Mouse (Mus musculus) kidney, postnatal 0 days (tissue): ENCODE results near the gene D630003M21Rik. TPM values are rescaled to one million over a fixed set of nuclear protein-coding genes. Genes with fewer than 3 reads are reported as not detected.

Source experiments
- ATAC-seq: fragments of 200-750 bp; cut with Nextera tagmentation; replicated peaks from 2 replicates; pipeline ENCODE4 v1.8.0; 2017; ENCODE audit warnings: low read depth, moderate number of reproducible peaks, moderate TSS enrichment, moderate library complexity; ENCODE audit not compliant: low FRiP score
- DNase-seq: peaks from one replicate; pipeline ENCODE4 v3.0.0-alpha.2; 2016; ENCODE audit warnings: low spot score
- H3K27ac ChIP-seq: fragments of 300-500 bp; sonication (generic); 2 replicates; pipeline ENCODE4 v1.5.1; 2014; ENCODE audit warnings: mild to moderate bottlenecking
- H3K27me3 ChIP-seq: fragments of 300-500 bp; sonication (generic); 2 replicates; pipeline ENCODE4 v1.6.1; 2014; ENCODE audit warnings: low read length, mixed read lengths; ENCODE audit not compliant: insufficient read depth
- H3K36me3 ChIP-seq: fragments of 300-500 bp; sonication (generic); 2 replicates; pipeline ENCODE4 v1.6.1; 2014; ENCODE audit warnings: low read length, mixed read lengths; ENCODE audit not compliant: insufficient read depth
- H3K4me1 ChIP-seq: fragments of 300-500 bp; sonication (generic); replicated peaks from 2 replicates; pipeline ENCODE4 v1.6.1; 2014; ENCODE audit warnings: antibody characterized with exemption, low read length, mixed read lengths; ENCODE audit not compliant: insufficient read depth
- H3K4me2 ChIP-seq: fragments of 300-500 bp; sonication (generic); 2 replicates; pipeline ENCODE4 v1.6.1; 2014; ENCODE audit warnings: mild to moderate bottlenecking, low read length, moderate library complexity, mixed read lengths
- H3K4me3 ChIP-seq: fragments of 300-500 bp; sonication (generic); replicated peaks from 2 replicates; pipeline ENCODE4 v1.5.1; 2014; ENCODE audit warnings: low read depth, low read length
- H3K9ac ChIP-seq: fragments of 300-500 bp; sonication (generic); 2 replicates; pipeline ENCODE4 v1.6.1; 2014; ENCODE audit warnings: low read depth, low read length
- H3K9me3 ChIP-seq: fragments of 300-500 bp; sonication (generic); replicated peaks from 2 replicates; pipeline ENCODE4 v1.6.1; 2016; ENCODE audit warnings: low read length, inconsistent platforms, mixed read lengths
- CTCF ChIP-seq: IDR thresholded peaks from 2 replicates; pipeline ENCODE4 v1.5.1; 2016; ENCODE audit warnings: antibody characterized with exemption, low read depth, mild to moderate bottlenecking, moderate library complexity
- WGBS: fragments of 180-500 bp; shearing (Covaris S2); extraction: QIAGEN DNeasy Blood & Tissue Kit; methylation state at CpG from one replicate; pipeline ENCODE4 v1.1.7; 2014; 5-methylcytosine and 5-hydroxymethylcytosine counted together
- polyA plus RNA-seq: library from polyadenylated mRNA; unstranded; fragments of >200 nt; fragmentation: Nextera tagmentation; extraction: Ambion mirVana; gene quantifications from 2 replicates; pipeline ENCODE4 v1.2.1, GENCODE M21; 2015

Gene D630003M21Rik
- polyA plus RNA-seq, 1 experiment from 2014 or later = 4.0 TPM

GRCm38 (mm10) chr2:158197971-158198370 is 31.1 kb downstream of the D630003M21Rik start:
- ATAC-seq = no peak
- WGBS = 53% methylated on average over 5 of the region's 5 CpGs
- Histone ChIP-seq H3K4me3 (no peak overlapping the region), H3K27me3 (no peaks in the 10 kb centered on the region), H3K4me2 (no peak overlapping the region), H3K4me1 (no peaks in the 10 kb centered on the region), H3K9me3 (no peaks in the 10 kb centered on the region), H3K9ac (no peak overlapping the region), H3K36me3 (no peaks in the 10 kb centered on the region), H3K27ac (no peak overlapping the region)
- TF ChIP-seq CTCF = no peak
- no peak for DNase-seq

GRCm38 (mm10) chr2:158194945-158195640 is 33.9 kb downstream of the D630003M21Rik start:
- Histone ChIP-seq H3K4me3 (no peak overlapping the region), H3K27ac (no peak overlapping the region), H3K27me3 (no peaks in the 10 kb centered on the region), H3K9me3 (no peaks in the 10 kb centered on the region), H3K4me1 (no peaks in the 10 kb centered on the region), H3K4me2 (no peak overlapping the region), H3K36me3 (no peaks in the 10 kb centered on the region), H3K9ac (no peak overlapping the region)
- ATAC-seq (no peak; the same call in 1 of the 2 replicates), DNase-seq (peak; percentile 82)
- peak; percentile 77 for TF ChIP-seq CTCF
- WGBS = 25% methylated on average over 10 of the region's 10 CpGs

GRCm38 (mm10) chr2:158193611-158194336 is 35.2 kb downstream of the D630003M21Rik start:
- 56% methylated on average over 10 of the region's 10 CpGs for WGBS

GRCm38 (mm10) chr2:158191098-158191497 is 37.9 kb downstream of the D630003M21Rik start:
- H3K9ac ChIP-seq = no peak overlapping the region
- DNase-seq (no peak), ATAC-seq (0 out of 2 replicates have a peak, but pooled peaks have one; percentile 37)
- H3K4me3 ChIP-seq = no peak overlapping the region
- 60% methylated on average over 7 of the region's 7 CpGs for WGBS
- no peak for TF ChIP-seq CTCF
- H3K9me3 ChIP-seq = no peaks in the 10 kb centered on the region
- H3K36me3 ChIP-seq = no peaks in the 10 kb centered on the region
- H3K4me2 ChIP-seq = no peak overlapping the region
- H3K4me1 ChIP-seq = 0 out of 2 replicates have a peak, but pooled peaks cover 3% of the 10 kb centered on the region
- no peaks in the 10 kb centered on the region for H3K27me3 ChIP-seq
- no peak overlapping the region for H3K27ac ChIP-seq

More at GRCm38 (mm10) chr2:158193611-158194336, 35.2 kb downstream of the D630003M21Rik start:
- Histone ChIP-seq H3K36me3 (no peaks in the 10 kb centered on the region), H3K9ac (no peak overlapping the region), H3K4me2 (no peak overlapping the region), H3K9me3 (no peaks in the 10 kb centered on the region), H3K4me1 (0 out of 2 replicates have a peak, but pooled peaks cover 3% of the 10 kb centered on the region), H3K27ac (no peak overlapping the region), H3K27me3 (no peaks in the 10 kb centered on the region), H3K4me3 (no peak overlapping the region)
- ATAC-seq (no peak), DNase-seq (no peak)
- no peak for TF ChIP-seq CTCF

GRCm38 (mm10) chr2:158189451-158189850 is 39.6 kb downstream of the D630003M21Rik start:
- Histone ChIP-seq H3K9me3 (no peaks in the 10 kb centered on the region), H3K4me1 (0 out of 2 replicates have a peak, but pooled peaks cover 3% of the 10 kb centered on the region), H3K27me3 (no peaks in the 10 kb centered on the region), H3K4me3 (no peak overlapping the region), H3K9ac (no peak overlapping the region), H3K27ac (no peak overlapping the region), H3K36me3 (no peaks in the 10 kb centered on the region), H3K4me2 (no peak overlapping the region)
- 66% methylated on average over 11 of the region's 11 CpGs for WGBS
- ATAC-seq = no peak
- TF ChIP-seq CTCF = no peak
- no peak for DNase-seq

- DNase-seq (peak; percentile 78), ATAC-seq (no peak)
- Histone ChIP-seq H3K4me3 (no peak overlapping the region), H3K27ac (peak overlapping the region; percentile 73), H3K9ac (no peak overlapping the region), H3K36me3 (no peaks in the 10 kb centered on the region), H3K4me2 (no peak overlapping the region), H3K9me3 (no peaks in the 10 kb centered on the region), H3K27me3 (no peaks in the 10 kb centered on the region), H3K4me1 (0 out of 2 replicates have a peak, but pooled peaks cover 3% of the 10 kb centered on the region)
- 35% methylated on average over 11 of the region's 11 CpGs for WGBS
- no peak for TF ChIP-seq CTCF
Observed at GRCm38 (mm10) chr2:158186206-158186871, 42.7 kb downstream of the D630003M21Rik start.
